Mouse (Mus musculus) C2C12 (cell line): ENCODE results near the gene Ctso. TPM values are rescaled to one million over a fixed set of nuclear protein-coding genes. Genes with fewer than 3 reads are reported as not detected.

Experiments
- H3K27me3 ChIP-seq: one replicate; pipeline ENCODE4 v1.6.1; 2011; ENCODE audit not compliant: control insufficient read depth, insufficient read depth, insufficient read length
- H3K36me3 ChIP-seq: one replicate; pipeline ENCODE4 v1.6.1; 2011; ENCODE audit not compliant: control insufficient read depth, insufficient read depth
- H3K4me3 ChIP-seq: one replicate; pipeline ENCODE4 v1.5.1; 2011; ENCODE audit warnings: mild to moderate bottlenecking, control low read depth; ENCODE audit not compliant: poor library complexity, insufficient read depth, severe bottlenecking
- H3K79me2 ChIP-seq: one replicate; pipeline ENCODE4 v1.6.1; 2011; ENCODE audit not compliant: control insufficient read depth, insufficient read depth
- H3K79me3 ChIP-seq: one replicate; pipeline ENCODE4 v1.6.1; 2011; ENCODE audit warnings: low read depth, control low read depth
- H3ac ChIP-seq: one replicate; pipeline ENCODE3; 2011; ENCODE audit warnings: low read depth; ENCODE audit not compliant: control insufficient read depth, insufficient read length
- CEBPB ChIP-seq: IDR thresholded peaks from one replicate; pipeline ENCODE4 v1.6.1; 2011; ENCODE audit warnings: low read depth, mild to moderate bottlenecking, control low read depth, moderate library complexity
- CTCF ChIP-seq: IDR thresholded peaks from one replicate; pipeline ENCODE4 v1.5.1; 2011; ENCODE audit not compliant: control insufficient read depth, insufficient read depth, insufficient read length
- FOSL1 ChIP-seq: IDR thresholded peaks from one replicate; pipeline ENCODE4 v1.8.0; 2011; ENCODE audit warnings: mild to moderate bottlenecking, low read length; ENCODE audit not compliant: poor library complexity, insufficient read depth, severe bottlenecking
- MAX ChIP-seq: IDR thresholded peaks from one replicate; pipeline ENCODE4 v1.6.1; 2011; ENCODE audit warnings: mild to moderate bottlenecking, control low read depth
- MYOD1 ChIP-seq: IDR thresholded peaks from one replicate; pipeline ENCODE4 v1.6.1; 2011; ENCODE audit warnings: low read depth; ENCODE audit not compliant: control insufficient read depth, insufficient read length
- MYOG ChIP-seq: IDR thresholded peaks from one replicate; pipeline ENCODE4 v1.6.1; 2011; ENCODE audit not compliant: control insufficient read depth, insufficient read length; ENCODE audit errors: extremely low read depth
- USF1 ChIP-seq: IDR thresholded peaks from one replicate; pipeline ENCODE4 v1.6.1; 2011; ENCODE audit warnings: low read depth, mild to moderate bottlenecking, control low read depth, moderate library complexity
- polyA plus RNA-seq: library from polyadenylated mRNA; unstranded; fragments of >200 nt; fragmentation: generic; extraction: Trizol; gene quantifications from one replicate; pipeline ENCODE4 v1.2.1, GENCODE M21; 2012; ENCODE audit warnings: missing spikeins

The Ctso gene
- polyA plus RNA-seq, 1 experiment, result 0.83 TPM

DNA sequence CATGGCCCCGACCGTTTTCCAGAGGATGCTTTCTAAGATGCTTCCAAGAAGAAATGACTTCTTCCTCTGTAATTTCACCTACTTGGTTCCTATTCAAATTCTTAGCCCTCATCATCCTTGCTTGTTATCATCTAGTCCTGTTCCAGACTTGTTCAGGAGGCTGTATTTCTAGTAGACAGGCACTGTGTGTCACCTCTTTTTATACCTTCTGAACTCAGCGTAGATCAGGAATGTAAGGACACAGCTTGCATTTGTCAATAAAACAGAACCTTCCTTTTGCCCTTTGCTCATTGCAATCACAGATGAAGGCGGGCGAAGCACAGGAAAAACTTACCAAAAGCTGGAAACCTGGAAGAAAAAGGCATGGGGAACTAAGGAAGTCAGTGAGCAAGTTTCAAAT is 49.6 kb downstream of the Ctso start, which contains the start of gene Asic5:
TSS of gene Asic5 (plus strand) at position 301 of the 400 bp plus-strand sequence.
- no peaks in the 10 kb centered on the region for H3K36me3 ChIP-seq
- peaks cover 2% of the 10 kb centered on the region for H3K79me3 ChIP-seq
- H3K4me3 ChIP-seq, result no peak within 1 kb of the TSS
- no peak within 1 kb of the TSS for H3ac ChIP-seq
- TF ChIP-seq MAX (no peak), FOSL1 (no peak), MYOG (no peak), MYOD1 (no peak), CEBPB (no peak), USF1 (no peak), CTCF (no peak)
- H3K79me2 ChIP-seq, result no peaks in the 10 kb centered on the region
- H3K27me3 ChIP-seq, result no peaks in the 10 kb centered on the region

DNA sequence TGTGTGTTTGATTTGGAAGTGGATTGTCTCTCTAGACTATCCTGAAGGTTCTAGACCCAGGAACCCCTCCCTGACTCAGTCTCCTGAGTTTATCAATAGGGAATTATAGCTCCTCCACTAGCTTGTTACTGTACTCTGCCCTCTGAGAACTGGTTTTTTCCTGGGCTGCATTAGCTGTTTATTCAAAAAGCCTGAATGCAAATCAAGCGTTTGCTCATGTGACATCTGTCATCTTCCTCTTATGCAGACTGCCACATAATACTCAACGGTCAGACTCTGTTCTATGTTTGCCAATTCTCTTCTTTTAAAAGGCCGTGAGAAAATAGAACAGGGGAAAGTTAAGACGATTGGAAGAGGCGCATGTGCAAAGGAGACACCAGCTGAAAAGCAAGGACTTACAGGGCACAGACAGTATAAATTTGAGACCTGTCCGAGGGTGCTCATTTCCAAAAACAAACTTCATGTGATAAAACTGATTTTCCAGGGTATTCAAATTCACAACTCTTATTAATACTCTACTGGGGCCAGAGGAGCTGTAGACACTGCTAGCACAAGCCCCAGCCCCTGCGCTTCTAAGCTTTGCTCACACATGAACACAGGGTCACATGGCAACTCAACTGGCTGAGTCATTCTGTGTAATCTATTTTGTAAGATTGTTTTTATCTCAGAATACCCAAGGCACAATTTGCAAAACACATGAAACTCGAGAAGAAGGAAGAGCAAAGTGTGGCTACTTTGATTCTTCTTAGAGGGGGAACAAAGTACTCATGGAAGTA is 50.9 kb downstream of the Ctso start:
- no peak for TF ChIP-seq MAX
- peak; percentile 24 for TF ChIP-seq USF1

DNA sequence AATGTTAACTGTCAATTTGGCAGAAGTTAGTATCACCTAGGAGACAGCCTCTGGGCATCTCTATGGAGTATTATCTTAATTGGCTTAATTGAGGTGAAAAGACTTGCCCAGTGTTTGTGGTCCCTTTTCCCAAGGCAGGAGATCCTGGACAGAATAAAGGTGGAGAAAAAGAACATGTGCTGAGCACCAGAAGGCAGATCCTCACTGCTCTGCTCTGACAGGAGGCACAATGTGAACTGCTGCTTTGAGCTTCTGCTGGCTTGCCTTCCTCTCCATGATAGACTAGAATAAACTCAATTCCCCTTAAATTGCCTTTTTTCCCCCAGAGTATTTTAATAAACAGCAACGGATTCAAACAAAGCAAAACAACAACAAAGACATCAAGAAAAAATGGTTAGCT is 52.7 kb downstream of the Ctso start:
- no peaks in the 10 kb centered on the region for H3K79me3 ChIP-seq

More for the DNA sequence above, 50.9 kb downstream of the Ctso start:
- H3K79me3 ChIP-seq, result peaks cover 2% of the 10 kb centered on the region
- H3K4me3 ChIP-seq, result no peak overlapping the region
- no peaks in the 10 kb centered on the region for H3K27me3 ChIP-seq
- no peaks in the 10 kb centered on the region for H3K79me2 ChIP-seq
- H3ac ChIP-seq, result no peak overlapping the region
- no peaks in the 10 kb centered on the region for H3K36me3 ChIP-seq

DNA sequence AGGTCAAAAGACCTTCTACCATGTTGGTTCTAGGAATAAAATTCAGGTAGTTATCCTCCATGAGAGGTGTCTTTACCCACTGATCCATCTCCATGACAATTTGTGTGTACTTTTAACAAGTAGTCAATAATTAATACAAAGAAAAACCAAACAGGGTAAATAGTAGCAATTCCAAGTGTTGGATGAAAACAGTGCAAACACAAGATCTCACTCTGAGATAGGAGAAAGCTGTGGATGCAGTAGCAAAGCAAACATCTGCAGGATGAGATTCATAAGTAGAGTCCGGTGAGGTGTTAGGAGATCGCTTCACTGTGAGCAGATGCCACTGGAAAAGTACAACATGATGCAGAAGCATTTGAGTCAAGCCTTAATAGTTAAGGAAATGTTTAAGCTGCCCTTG is 53.7 kb downstream of the Ctso start:
- Histone ChIP-seq H3K4me3 (no peak overlapping the region), H3K36me3 (no peaks in the 10 kb centered on the region), H3ac (no peak overlapping the region), H3K27me3 (no peaks in the 10 kb centered on the region), H3K79me2 (no peaks in the 10 kb centered on the region), H3K79me3 (no peaks in the 10 kb centered on the region)
- TF ChIP-seq MAX (no peak), MYOD1 (no peak), FOSL1 (no peak), MYOG (no peak), CEBPB (no peak), USF1 (no peak), CTCF (no peak)

More for the DNA sequence above, 52.7 kb downstream of the Ctso start:
- Histone ChIP-seq H3K36me3 (no peaks in the 10 kb centered on the region), H3K4me3 (no peak overlapping the region), H3K27me3 (no peaks in the 10 kb centered on the region), H3ac (no peak overlapping the region), H3K79me2 (no peaks in the 10 kb centered on the region)
- TF ChIP-seq MAX (no peak), USF1 (no peak), MYOD1 (no peak), CTCF (no peak), FOSL1 (no peak), CEBPB (no peak), MYOG (no peak)

DNA sequence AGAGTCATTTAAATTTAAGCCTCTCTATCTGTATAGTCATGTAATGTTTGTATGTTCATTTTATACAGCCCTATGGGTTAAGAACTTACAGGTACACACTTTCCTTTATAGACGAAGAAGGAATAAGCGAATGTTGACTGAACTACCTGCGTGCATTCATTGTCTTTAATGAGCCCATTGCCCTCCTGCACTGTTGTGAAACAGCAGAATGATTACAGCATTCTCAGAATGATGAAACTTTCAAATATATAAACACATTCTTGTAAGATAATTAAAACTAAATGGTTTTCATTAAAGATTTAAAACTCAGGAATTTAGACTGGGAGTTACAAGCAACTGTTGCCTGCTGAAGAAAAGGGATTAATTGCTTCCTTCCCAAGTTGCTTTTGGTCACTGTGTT is 55.2 kb downstream of the Ctso start:
- H3K79me3 ChIP-seq, result no peaks in the 10 kb centered on the region
- H3K79me2 ChIP-seq, result no peaks in the 10 kb centered on the region
- no peak overlapping the region for H3K4me3 ChIP-seq
- no peak overlapping the region for H3ac ChIP-seq
- no peaks in the 10 kb centered on the region for H3K36me3 ChIP-seq
- no peak for TF ChIP-seq MAX
- no peak for TF ChIP-seq CTCF
- no peak for TF ChIP-seq MYOD1
- TF ChIP-seq CEBPB, result no peak
- no peak for TF ChIP-seq USF1
- no peak for TF ChIP-seq MYOG
- TF ChIP-seq FOSL1, result no peak
- no peaks in the 10 kb centered on the region for H3K27me3 ChIP-seq

DNA sequence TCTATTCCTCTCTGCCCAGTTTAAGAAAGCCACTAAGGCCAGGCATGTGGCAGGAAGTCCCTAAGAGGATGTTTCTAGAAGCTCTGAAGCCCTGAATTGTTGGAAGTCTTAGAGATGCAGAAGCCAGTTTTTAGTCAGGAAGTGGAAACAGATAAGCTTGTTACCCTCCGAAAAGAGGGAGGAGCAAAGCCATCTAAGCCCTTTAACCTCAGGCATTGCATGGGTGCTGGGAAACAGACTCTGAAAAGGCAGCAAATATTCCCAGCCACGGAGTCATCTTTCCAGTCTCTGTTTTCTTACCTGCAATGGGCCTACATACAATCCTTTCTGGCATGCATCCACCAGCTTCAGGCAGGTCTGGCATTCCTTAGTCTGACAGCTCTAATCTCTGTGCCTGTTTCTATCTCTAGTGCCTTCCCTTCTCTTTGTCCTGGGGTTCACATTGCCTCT is 57.3 kb downstream of the Ctso start:
- no peaks in the 10 kb centered on the region for H3K36me3 ChIP-seq
- no peak overlapping the region for H3K4me3 ChIP-seq
- no peak overlapping the region for H3ac ChIP-seq
- H3K79me2 ChIP-seq, result no peaks in the 10 kb centered on the region
- no peaks in the 10 kb centered on the region for H3K79me3 ChIP-seq
- TF ChIP-seq MYOD1, result no peak
- TF ChIP-seq USF1, result no peak
- TF ChIP-seq FOSL1, result no peak
- TF ChIP-seq MYOG, result no peak
- TF ChIP-seq CEBPB, result no peak
- TF ChIP-seq MAX, result no peak
- TF ChIP-seq CTCF, result no peak
- H3K27me3 ChIP-seq, result no peaks in the 10 kb centered on the region
